Mouse (Mus musculus) midbrain, embryonic 11.5 days (tissue): ENCODE data around the gene Lgi4. TPM values are rescaled to one million over a fixed set of nuclear protein-coding genes. Genes with fewer than 3 reads are reported as not detected.

Source experiments
- ATAC-seq: fragments of 200-750 bp; cut with Nextera tagmentation; 2 replicates; pipeline ENCODE4 v1.8.0; 2017; ENCODE audit warnings: moderate TSS enrichment, moderate library complexity; ENCODE audit not compliant: low FRiP score
- DNase-seq: peaks from one replicate; pipeline ENCODE4 v3.0.0; 2015; ENCODE audit warnings: low spot score; ENCODE audit errors: missing footprints
- H3K27ac ChIP-seq: fragments of 300-500 bp; sonication (generic); 2 replicates; pipeline ENCODE4 v1.5.1; 2014; ENCODE audit warnings: low read depth, low read length
- H3K27me3 ChIP-seq: fragments of 300-500 bp; sonication (generic); 2 replicates; pipeline ENCODE4 v1.6.1; 2014; ENCODE audit warnings: mild to moderate bottlenecking, low read length, moderate library complexity, mixed read lengths; ENCODE audit not compliant: control insufficient read depth, insufficient read depth
- H3K36me3 ChIP-seq: fragments of 300-500 bp; sonication (generic); 2 replicates; pipeline ENCODE4 v1.6.1; 2014; ENCODE audit warnings: mild to moderate bottlenecking, low read length, moderate library complexity, mixed read lengths; ENCODE audit not compliant: control insufficient read depth, insufficient read depth
- H3K4me1 ChIP-seq: fragments of 300-500 bp; sonication (generic); 2 replicates; pipeline ENCODE4 v1.6.1; 2014; ENCODE audit warnings: low read length; ENCODE audit not compliant: control insufficient read depth, insufficient read depth
- H3K4me2 ChIP-seq: fragments of 300-500 bp; sonication (generic); 2 replicates; pipeline ENCODE4 v1.6.1; 2014; ENCODE audit warnings: mild to moderate bottlenecking, moderate library complexity
- H3K4me3 ChIP-seq: fragments of 300-500 bp; sonication (generic); 2 replicates; pipeline ENCODE4 v1.5.1; 2014; ENCODE audit warnings: low read depth, low read length
- H3K9ac ChIP-seq: fragments of 300-500 bp; sonication (generic); 2 replicates; pipeline ENCODE4 v1.6.1; 2014; ENCODE audit warnings: low read length
- H3K9me3 ChIP-seq: fragments of 300-500 bp; sonication (generic); 2 replicates; pipeline ENCODE4 v1.6.1; 2016; ENCODE audit warnings: low read length; ENCODE audit not compliant: control insufficient read depth
- WGBS: fragments of 180-500 bp; shearing (Covaris S2); extraction: QIAGEN DNeasy Blood & Tissue Kit; methylation state at CpG from one replicate; pipeline ENCODE4 v1.1.7; 2014; 5-methylcytosine and 5-hydroxymethylcytosine counted together
- polyA plus RNA-seq: library from polyadenylated mRNA; unstranded; fragments of >200 nt; fragmentation: Nextera tagmentation; extraction: Ambion mirVana; gene quantifications from 2 replicates; pipeline ENCODE4 v1.2.1, GENCODE M21; 2014

Gene Lgi4
- polyA plus RNA-seq, 1 experiment from 2014 or later: 0.85 TPM

- no peaks in the 10 kb centered on the region for H3K36me3 ChIP-seq
- no peak overlapping the region for H3K9ac ChIP-seq
- no peak overlapping the region for H3K4me2 ChIP-seq
- peaks cover 41% of the 10 kb centered on the region for H3K27me3 ChIP-seq
- no peak overlapping the region for H3K4me3 ChIP-seq
- no peak overlapping the region for H3K27ac ChIP-seq
- H3K9me3 ChIP-seq: no peaks in the 10 kb centered on the region
- peaks cover 20% of the 10 kb centered on the region for H3K4me1 ChIP-seq
- 4% methylated on average over 10 of the region's 10 CpGs for WGBS
- no peak for ATAC-seq
- no peak for DNase-seq
These were observed 3.8 kb upstream of the Lgi4 start for GRCm38 (mm10) chr7:31055354-31055824.

- peaks cover 36% of the 10 kb centered on the region for H3K27me3 ChIP-seq
- no peak for ATAC-seq
These were observed 3.3 kb upstream of the Lgi4 start for GRCm38 (mm10) chr7:31055883-31056282.

GRCm38 (mm10) chr7:31056448-31056847 is 2.7 kb upstream of the Lgi4 start:
- ATAC-seq: no peak

More at GRCm38 (mm10) chr7:31055883-31056282, 3.3 kb upstream of the Lgi4 start:
- Histone ChIP-seq H3K36me3 (no peaks in the 10 kb centered on the region), H3K4me3 (no peak overlapping the region), H3K9ac (no peak overlapping the region), H3K4me1 (peaks cover 17% of the 10 kb centered on the region), H3K27ac (no peak overlapping the region), H3K9me3 (no peaks in the 10 kb centered on the region), H3K4me2 (no peak overlapping the region)
- 17% methylated on average over 3 of the region's 4 CpGs for WGBS
- DNase-seq: no peak

GRCm38 (mm10) chr7:31057071-31057470 is 2.1 kb upstream of the Lgi4 start, which contains the start of gene Fxyd1:
Fxyd1 (minus strand) TSS chr7:31057199.
- Histone ChIP-seq H3K4me3 (no peak within 1 kb of the TSS), H3K36me3 (no peaks in the 10 kb centered on the region), H3K4me1 (peaks cover 11% of the 10 kb centered on the region), H3K27me3 (peaks cover 24% of the 10 kb centered on the region), H3K9me3 (no peaks in the 10 kb centered on the region), H3K4me2 (no peak within 1 kb of the TSS), H3K9ac (no peak within 1 kb of the TSS), H3K27ac (no peak within 1 kb of the TSS)
- 78% methylated on average over 2 of the region's 2 CpGs for WGBS
- no peak for ATAC-seq
- no peak for DNase-seq

More at GRCm38 (mm10) chr7:31056448-31056847, 2.7 kb upstream of the Lgi4 start:
- WGBS: 80% methylated on average over 7 of the region's 7 CpGs
- no peaks in the 10 kb centered on the region for H3K36me3 ChIP-seq
- H3K9ac ChIP-seq: no peak overlapping the region
- no peak for DNase-seq
- no peak overlapping the region for H3K4me3 ChIP-seq
- peaks cover 30% of the 10 kb centered on the region for H3K27me3 ChIP-seq
- H3K4me2 ChIP-seq: no peak overlapping the region
- H3K4me1 ChIP-seq: peaks cover 12% of the 10 kb centered on the region
- no peaks in the 10 kb centered on the region for H3K9me3 ChIP-seq
- no peak overlapping the region for H3K27ac ChIP-seq

- no peak overlapping the region for H3K4me2 ChIP-seq
- peaks cover 18% of the 10 kb centered on the region for H3K27me3 ChIP-seq
- no peak overlapping the region for H3K27ac ChIP-seq
- no peak for DNase-seq
- H3K4me3 ChIP-seq: no peak overlapping the region
- H3K4me1 ChIP-seq: peaks cover 5% of the 10 kb centered on the region
- ATAC-seq: no peak
- 72% methylated on average over 5 of the region's 5 CpGs for WGBS
- H3K9ac ChIP-seq: no peak overlapping the region
- H3K9me3 ChIP-seq: no peaks in the 10 kb centered on the region
- no peaks in the 10 kb centered on the region for H3K36me3 ChIP-seq
These were observed 1.4 kb upstream of the Lgi4 start for GRCm38 (mm10) chr7:31057730-31058129.

- DNase-seq (no peak), ATAC-seq (no peak)
- no peak overlapping the region for H3K4me3 ChIP-seq
- no peak overlapping the region for H3K9ac ChIP-seq
- no peak overlapping the region for H3K4me2 ChIP-seq
- H3K4me1 ChIP-seq: peaks cover 2% of the 10 kb centered on the region
- peaks cover 13% of the 10 kb centered on the region for H3K27me3 ChIP-seq
- H3K9me3 ChIP-seq: no peaks in the 10 kb centered on the region
- WGBS: 83% methylated on average over 6 of the region's 6 CpGs
- no peaks in the 10 kb centered on the region for H3K36me3 ChIP-seq
- no peak overlapping the region for H3K27ac ChIP-seq
These were observed 931 bp upstream of the Lgi4 start for GRCm38 (mm10) chr7:31058211-31058610.

- Histone ChIP-seq H3K27me3 (no peaks in the 10 kb centered on the region), H3K9ac (0 out of 2 replicates have a peak overlapping the region, but pooled peaks have one; percentile 14), H3K4me3 (no peak overlapping the region), H3K4me1 (peaks cover 2% of the 10 kb centered on the region; the same call in 1 of the 2 replicates), H3K27ac (no peak overlapping the region), H3K4me2 (no peak overlapping the region), H3K36me3 (no peaks in the 10 kb centered on the region), H3K9me3 (no peaks in the 10 kb centered on the region)
- no peak; the same call in 1 of the 2 replicates for ATAC-seq
- 69% methylated on average over 11 of the region's 11 CpGs for WGBS
- DNase-seq: no peak
These were observed 928 bp downstream of the Lgi4 start for GRCm38 (mm10) chr7:31059919-31060620.

GRCm38 (mm10) chr7:31060621-31061010 is 1.5 kb downstream of the Lgi4 start:
- H3K9me3 ChIP-seq: no peaks in the 10 kb centered on the region
- WGBS: 87% methylated on average over 7 of the region's 7 CpGs
- H3K27ac ChIP-seq: no peak overlapping the region
- H3K9ac ChIP-seq: no peak overlapping the region
- no peak overlapping the region for H3K4me3 ChIP-seq
- H3K36me3 ChIP-seq: no peaks in the 10 kb centered on the region
- H3K4me2 ChIP-seq: no peak overlapping the region
- DNase-seq (no peak), ATAC-seq (no peak)
- H3K4me1 ChIP-seq: no peaks in the 10 kb centered on the region
- H3K27me3 ChIP-seq: no peaks in the 10 kb centered on the region

- no peak overlapping the region for H3K4me3 ChIP-seq
- ATAC-seq (no peak), DNase-seq (no peak)
- 84% methylated on average over 12 of the region's 12 CpGs for WGBS
- no peak overlapping the region for H3K4me2 ChIP-seq
- H3K9ac ChIP-seq: no peak overlapping the region
- H3K36me3 ChIP-seq: no peaks in the 10 kb centered on the region
- H3K9me3 ChIP-seq: no peaks in the 10 kb centered on the region
- H3K4me1 ChIP-seq: no peaks in the 10 kb centered on the region
- no peak overlapping the region for H3K27ac ChIP-seq
- no peaks in the 10 kb centered on the region for H3K27me3 ChIP-seq
These were observed 4.0 kb downstream of the Lgi4 start for GRCm38 (mm10) chr7:31063074-31063560.
